Mouse (Mus musculus) thymus, adult 18-20 months (tissue): ENCODE results near the gene Vdac1.

Experiments
- DNase-seq, 2 experiments: peaks; one replicate each; pipeline ENCODE4 v3.0.0; 2022; ENCODE audit warnings: mixed read lengths in 2 of 2

Gene Vdac1

GRCm38 (mm10) chr11:52421053-52421778 lies 60.6 kb downstream of the Vdac1 start:
- DNase-seq = no peak

- no peak for DNase-seq
Observed at GRCm38 (mm10) chr11:52429440-52429839, 68.8 kb downstream of the Vdac1 start.

GRCm38 (mm10) chr11:52431594-52431993 lies 70.9 kb downstream of the Vdac1 start:
- no peak for DNase-seq

GRCm38 (mm10) chr11:52432148-52432547 lies 71.5 kb downstream of the Vdac1 start:
- no peak for DNase-seq

- DNase-seq = no peak
Observed at GRCm38 (mm10) chr11:52433076-52433796, 72.6 kb downstream of the Vdac1 start.

- DNase-seq = no peak
Observed at GRCm38 (mm10) chr11:52433797-52434195, 73.1 kb downstream of the Vdac1 start.

- DNase-seq = no peak
Observed at GRCm38 (mm10) chr11:52435466-52435865, 74.8 kb downstream of the Vdac1 start.

GRCm38 (mm10) chr11:52437123-52437522 lies 76.5 kb downstream of the Vdac1 start:
- DNase-seq = no peak
